Mouse (Mus musculus): ENCODE results near the gene Piezo1. TPM values are rescaled to one million over a fixed set of nuclear protein-coding genes. Genes with fewer than 3 reads are reported as not detected.

Piezo1 gene
- total RNA-seq, 2 experiments from 2014 or later: 19.9 to 20.6 TPM

DNA sequence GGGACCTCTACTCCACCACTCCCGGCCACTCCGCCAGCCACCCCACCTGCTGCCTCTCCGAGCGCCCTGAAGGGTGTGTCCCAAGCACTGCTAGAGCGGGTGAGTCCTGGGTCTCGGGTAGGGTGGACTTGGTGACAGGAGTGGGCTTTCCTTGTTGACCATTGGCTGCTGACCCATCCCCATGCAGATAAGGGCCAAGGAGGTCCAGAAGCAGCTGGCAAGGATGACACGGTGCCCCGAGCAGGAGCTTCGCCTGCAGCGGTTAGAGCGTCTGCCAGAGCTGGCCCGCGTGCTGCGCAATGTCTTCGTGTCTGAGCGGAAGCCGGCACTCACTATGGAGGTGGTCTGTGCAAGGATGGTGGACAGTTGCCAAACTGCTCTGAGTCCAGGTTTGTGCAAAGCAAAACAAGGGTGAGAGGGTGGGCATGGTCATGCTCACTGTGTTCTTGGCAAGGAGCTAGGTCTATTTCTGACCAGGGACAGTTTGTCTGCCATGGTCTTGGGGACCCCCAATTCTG, 20.7 kb upstream of the Piezo1 start:
- intact Hi-C loops (cut with DNase I): no loop called here
- DNase-seq: no peak

GRCm38 (mm10) chr8:122571153-122571552, 20.0 kb upstream of the Piezo1 start:
- intact Hi-C loops (cut with DNase I): no loop called here
- DNase-seq: no peak

DNA sequence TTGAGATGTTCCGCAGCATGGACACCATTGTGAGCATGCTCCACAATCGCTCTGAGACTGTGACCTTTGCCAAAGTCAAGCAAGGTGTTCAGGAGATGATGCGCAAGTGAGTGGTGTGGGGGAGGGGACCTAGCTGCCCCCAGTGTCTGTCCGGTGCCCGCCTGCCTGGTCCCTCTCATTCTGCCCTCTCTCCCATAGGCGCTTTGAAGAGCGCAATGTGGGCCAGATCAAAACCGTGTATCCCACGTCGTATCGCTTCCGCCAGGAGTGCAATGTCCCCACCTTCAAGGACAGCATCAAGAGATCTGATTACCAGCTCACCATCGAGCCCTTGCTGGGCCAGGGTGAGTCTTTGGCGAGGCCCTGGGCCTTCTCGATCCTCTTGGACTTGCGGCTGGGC, 18.9 kb upstream of the Piezo1 start:
- intact Hi-C loops (cut with DNase I): no loop called here
- DNase-seq: no peak

GRCm38 (mm10) chr8:122569329-122569728, 18.2 kb upstream of the Piezo1 start:
- DNase-seq: no peak
- intact Hi-C loops (cut with DNase I): no loop called here

DNA sequence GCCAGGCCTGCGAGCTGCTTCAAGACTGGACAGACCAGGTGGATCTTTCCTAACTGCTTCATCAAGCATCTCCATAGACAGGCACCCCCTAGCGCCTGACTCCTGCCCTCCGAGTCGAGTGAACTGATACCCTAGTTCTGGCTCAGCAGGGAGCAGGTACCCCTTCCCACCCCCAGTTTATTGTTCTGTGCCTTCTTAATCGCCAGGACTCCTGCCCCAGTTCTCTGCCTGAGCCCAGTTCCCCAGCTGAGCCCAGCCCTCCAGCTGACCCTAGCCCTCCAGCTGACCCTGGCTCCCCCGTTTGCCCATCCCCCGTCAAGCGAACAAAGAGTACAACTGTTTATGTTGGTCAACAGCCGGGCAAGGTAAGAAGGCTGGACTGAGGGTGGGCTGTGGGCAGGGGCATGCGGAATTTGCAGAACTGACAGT, 17.8 kb upstream of the Piezo1 start:
- no peak for DNase-seq
- intact Hi-C loops (cut with DNase I): no loop called here

DNA sequence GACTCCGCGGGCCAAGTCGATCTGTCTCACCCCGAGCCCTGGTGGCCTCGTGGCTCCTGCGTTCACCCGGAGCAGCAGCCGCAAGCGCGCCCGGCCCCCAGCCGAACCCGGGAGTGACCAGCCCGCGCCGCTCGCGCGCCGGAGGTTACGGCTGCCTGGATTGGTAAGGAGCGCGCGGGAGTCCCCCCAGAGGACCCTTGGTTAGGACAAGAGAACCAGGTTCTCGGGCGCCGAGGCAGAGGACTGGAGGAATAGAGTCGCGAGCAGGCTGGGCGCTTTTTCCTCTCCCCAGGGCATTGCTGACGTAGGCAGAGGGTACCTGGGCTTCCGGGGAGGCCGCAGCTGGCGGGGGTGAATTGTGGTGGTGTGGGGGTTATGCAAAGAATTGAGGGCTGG, 17.0 kb upstream of the Piezo1 start:
- no peak for DNase-seq
- intact Hi-C loops (cut with DNase I): no loop called here

- intact Hi-C loops (cut with DNase I): no loop called here
- DNase-seq: peak; percentile 98
Measured at GRCm38 (mm10) chr8:122567361-122568108, 16.4 kb upstream of the Piezo1 start, which contains the start of gene Cdt1. Gene Cdt1 (plus strand): TSS chr8:122568015.

- DNase-seq: peak; percentile 71
- intact Hi-C loops (cut with DNase I): no loop called here
Measured at GRCm38 (mm10) chr8:122566766-122567165, 15.6 kb upstream of the Piezo1 start.

- intact Hi-C loops (cut with DNase I): no loop called here
Measured at GRCm38 (mm10) chr8:122564363-122565352, 13.5 kb upstream of the Piezo1 start.

DNA sequence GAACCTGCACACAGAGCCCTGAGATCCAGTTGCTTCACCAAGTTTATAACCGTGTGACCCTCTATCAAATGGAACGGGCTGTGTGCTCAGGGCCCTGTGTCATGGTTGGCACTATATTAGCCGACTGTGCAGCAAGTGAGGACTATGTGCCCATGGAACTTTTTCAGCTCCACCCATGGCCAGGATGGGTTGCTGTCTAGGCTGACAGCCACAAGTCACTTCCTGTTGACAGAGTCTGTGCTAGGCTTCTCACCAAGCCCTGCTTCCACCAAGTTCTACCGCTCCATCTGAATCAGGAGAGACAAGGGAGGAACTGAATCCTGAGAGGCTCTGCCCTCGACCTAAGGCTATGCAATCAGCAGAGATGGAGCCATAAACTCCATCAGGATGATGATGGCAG, 10.1 kb upstream of the Piezo1 start:
- intact Hi-C loops (cut with DNase I): no loop called here
- DNase-seq: no peak

More at GRCm38 (mm10) chr8:122564363-122565352, 13.5 kb upstream of the Piezo1 start:
- DNase-seq: no peak

DNA sequence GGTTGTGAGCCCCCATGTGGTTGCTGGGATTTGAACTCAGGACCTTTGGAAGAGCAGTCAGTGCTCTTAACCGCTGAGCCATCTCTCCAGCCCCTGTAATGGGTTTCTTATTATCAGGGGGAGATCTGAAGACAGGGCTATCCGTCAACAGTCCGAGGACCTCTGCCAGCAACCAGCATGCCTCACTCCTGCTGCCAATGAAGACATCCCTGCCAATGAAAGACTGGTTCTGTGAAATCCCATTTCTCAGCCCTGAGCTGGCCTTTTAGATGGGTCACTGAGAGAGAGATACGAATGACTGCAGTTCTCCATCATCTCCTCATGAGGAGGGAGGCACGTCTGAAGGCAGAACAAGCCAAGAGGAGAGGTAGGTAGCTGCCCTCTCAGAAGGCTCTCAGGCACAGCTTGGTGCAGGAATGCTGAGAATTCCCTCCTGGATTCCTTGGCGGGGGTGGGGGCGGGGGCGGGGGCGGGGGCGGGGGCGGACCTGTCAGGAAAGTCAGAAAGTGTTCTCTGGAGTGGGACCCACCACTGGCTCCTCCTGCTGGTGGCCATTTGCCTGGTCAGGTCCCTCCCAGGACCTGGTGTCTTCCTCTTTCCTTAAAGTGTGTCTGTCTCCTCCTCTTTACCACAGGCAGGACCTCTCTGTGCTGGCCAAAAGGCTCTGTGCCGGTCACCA, 7.7 kb upstream of the Piezo1 start:
- peak; percentile 66 for DNase-seq
- intact Hi-C loops (cut with DNase I): no loop called here

DNA sequence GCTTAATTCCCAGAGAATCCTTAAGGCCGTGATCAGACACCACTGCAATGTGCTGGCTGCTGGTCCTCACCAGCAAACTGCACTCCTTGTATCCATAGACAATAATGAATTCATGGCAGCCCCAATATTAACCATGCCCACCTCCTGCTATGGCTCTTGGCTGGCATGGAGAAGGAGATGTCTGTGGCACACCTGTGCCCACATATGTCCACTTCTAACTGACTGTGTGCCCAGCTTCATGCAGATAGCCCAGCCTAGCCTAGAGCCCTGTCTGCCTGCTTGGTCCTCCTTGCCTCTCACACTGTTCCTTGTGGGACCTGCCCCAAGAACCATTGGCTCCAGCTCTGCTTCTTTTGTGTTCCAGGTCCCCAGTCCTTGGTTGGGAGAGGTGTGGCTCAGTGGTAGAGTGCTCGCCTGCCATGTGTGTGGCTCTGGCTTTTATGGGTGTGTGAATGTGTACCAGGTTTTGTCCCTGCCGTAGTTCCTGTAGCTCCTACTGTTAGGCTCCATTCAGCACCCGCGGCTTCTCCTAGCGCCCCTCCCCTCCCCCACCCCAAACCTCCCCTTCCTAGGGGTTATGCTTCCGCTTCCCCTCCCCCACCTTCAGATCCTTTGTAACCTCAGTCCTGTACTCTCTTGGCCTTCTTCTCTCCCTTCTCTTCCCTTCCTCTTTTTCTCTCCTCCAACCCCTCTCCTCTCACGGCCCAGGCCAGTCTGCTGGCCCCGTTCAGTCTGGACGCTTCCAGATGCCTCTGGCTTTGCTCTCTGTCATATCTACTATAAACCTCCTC, 6.3 kb upstream of the Piezo1 start:
- intact Hi-C loops (cut with DNase I): no loop called here
- no peak for DNase-seq

GRCm38 (mm10) chr8:122556030-122557009, 5.2 kb upstream of the Piezo1 start:
- intact Hi-C loops (cut with DNase I): no loop called here
- DNase-seq: no peak

- DNase-seq: peak; percentile 59
- intact Hi-C loops (cut with DNase I): loop anchor here (5.0 kb wide), 1 partner anchor 52 kb away; no protein-coding TSS in a partner anchor
Measured at GRCm38 (mm10) chr8:122554786-122555185, 3.7 kb upstream of the Piezo1 start.

GRCm38 (mm10) chr8:122550995-122551264, 199 bp downstream of the Piezo1 start:
- DNase-seq: no peak
- intact Hi-C loops (cut with DNase I): loop anchor here (5.0 kb wide), 1 partner anchor 49 kb away; no protein-coding TSS in a partner anchor

- intact Hi-C loops (cut with DNase I): loop anchor here (5.0 kb wide), 1 partner anchor 48 kb away; no protein-coding TSS in a partner anchor
- no peak for DNase-seq
Measured at GRCm38 (mm10) chr8:122550234-122550994, 715 bp downstream of the Piezo1 start.

GRCm38 (mm10) chr8:122548891-122549439, 2.2 kb downstream of the Piezo1 start:
- no peak for DNase-seq
- intact Hi-C loops (cut with DNase I): no loop called here

GRCm38 (mm10) chr8:122548331-122548730, 2.8 kb downstream of the Piezo1 start:
- no peak for DNase-seq
- intact Hi-C loops (cut with DNase I): no loop called here
